Mouse (Mus musculus) spleen, postnatal 14 days (tissue): ENCODE measurements around the gene Trrap.

Source experiments
- DNase-seq, 2 experiments: peaks; one replicate each; pipeline ENCODE4 v3.0.0; 2021 to 2022; ENCODE audit warnings: low spot score in 2 of 2

Trrap gene

DNA sequence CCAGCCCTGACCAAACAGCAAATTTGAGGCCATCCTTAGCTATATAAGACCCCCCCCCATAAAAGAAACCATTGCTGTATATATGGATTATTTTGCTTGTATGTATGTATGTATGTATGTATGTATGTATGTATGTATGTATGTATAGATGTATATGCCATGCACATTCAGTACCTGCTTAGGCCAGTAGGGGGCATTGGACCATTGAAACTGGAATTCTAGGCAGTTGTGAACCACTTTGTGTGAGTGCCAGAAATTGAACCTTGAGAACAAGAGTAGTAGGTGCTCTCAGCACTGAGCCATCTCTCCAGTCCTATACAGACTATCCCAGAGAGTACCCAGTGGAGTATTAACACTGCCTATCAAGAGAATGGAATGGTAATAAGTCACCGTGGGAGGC lies 104.2 kb downstream of the Trrap start:
- DNase-seq = no peak

DNA sequence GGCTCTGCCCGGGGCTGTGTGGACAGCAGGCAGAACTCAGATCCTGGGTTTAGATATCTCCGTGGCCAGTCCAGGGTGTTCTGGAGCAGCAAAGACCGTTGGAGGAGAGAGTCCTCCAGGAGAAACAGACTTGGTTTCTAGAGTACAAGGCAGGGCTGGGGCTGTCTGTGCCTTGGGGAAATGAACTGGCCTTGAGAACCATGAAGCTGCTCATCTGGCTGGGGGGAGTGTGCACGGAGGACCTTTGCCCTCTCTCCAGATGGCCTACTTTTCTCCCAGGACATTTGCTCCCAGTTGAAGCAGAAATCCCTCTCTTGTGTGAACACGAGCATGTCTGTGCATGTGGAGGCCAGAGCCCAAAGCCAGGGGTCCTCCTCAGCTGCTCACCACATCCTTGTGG lies 104.8 kb downstream of the Trrap start:
- DNase-seq = no peak

DNA sequence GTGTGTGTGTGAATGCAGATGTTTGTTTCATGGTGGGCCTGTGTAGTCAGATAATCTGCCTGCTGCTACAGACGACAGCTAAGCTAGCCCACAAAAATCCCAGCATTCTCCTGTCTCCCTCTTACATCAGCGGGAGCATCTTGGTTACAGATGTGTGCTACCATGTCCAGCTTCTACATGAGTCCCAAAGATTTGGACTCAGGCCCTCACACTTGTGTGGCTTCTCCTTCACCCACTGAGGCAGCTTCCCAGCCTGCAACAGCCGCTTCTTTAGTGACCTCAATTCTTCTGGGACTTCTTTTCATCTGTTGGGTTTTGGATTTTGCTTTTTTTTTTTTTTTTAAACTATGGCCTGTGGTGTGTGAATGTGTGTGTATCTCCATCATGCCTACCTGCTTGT lies 105.3 kb downstream of the Trrap start:
- DNase-seq = no peak

DNA sequence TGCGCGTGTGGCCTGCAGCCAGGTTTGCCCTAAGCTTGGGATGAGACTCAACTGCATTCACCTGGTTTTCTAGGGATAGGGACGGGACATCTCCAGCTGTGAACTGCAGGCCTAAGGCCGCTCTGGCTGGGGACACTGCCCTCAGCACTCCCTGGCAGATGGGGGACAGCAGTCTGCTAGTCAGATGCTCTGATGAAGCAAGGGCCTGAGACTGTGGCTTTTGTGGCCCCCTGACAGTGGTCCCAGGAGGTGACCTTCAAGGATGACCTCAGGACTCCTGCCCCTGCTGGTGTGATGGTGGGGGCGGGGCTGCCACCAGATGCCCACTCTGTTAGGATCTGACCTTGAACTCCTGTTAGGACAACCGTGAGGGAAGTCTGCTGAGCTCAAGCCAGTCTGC lies 107.7 kb downstream of the Trrap start:
- DNase-seq = no peak

DNA sequence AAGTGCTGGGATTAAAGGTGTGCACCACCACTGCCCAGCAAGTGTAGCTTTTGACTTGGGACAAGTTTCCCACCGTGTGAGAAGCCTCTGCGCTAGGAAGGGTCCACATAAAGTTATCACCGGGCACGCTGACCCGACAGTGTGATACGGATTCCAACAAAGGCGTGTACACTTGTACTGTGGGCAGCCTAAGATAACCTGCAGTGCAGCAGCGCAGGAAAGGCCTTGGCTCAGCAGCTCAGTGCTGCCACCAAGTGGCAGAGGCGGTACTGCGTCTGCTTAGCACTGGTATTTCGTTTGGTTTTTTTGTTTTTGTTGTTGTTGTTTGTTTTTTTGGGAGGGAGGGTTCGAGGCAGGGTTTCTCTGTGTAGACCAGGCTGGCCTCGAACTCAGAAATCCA lies 108.4 kb downstream of the Trrap start:
- DNase-seq = peak in 1 of 2 experiments; percentile 55

DNA sequence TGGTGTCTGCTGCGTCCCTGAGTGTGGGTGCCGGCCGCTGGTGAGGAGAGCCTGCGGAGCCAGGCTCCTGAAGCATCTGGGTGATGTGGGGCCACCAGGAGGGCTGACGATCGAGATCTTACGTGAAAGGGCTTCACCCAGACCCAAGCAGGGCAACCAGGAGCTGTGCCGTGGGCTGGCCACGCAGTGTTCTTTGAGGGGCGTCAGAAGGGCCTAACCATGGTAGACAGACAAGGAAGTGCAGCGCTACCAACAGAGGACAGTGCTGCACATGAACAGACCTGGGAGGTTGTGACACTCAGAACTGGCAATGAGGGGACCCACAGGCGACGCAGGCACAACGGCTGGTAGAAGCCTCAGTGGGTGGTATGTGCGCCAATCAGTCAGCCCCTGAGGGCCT lies 109.5 kb downstream of the Trrap start:
- no peak for DNase-seq

DNA sequence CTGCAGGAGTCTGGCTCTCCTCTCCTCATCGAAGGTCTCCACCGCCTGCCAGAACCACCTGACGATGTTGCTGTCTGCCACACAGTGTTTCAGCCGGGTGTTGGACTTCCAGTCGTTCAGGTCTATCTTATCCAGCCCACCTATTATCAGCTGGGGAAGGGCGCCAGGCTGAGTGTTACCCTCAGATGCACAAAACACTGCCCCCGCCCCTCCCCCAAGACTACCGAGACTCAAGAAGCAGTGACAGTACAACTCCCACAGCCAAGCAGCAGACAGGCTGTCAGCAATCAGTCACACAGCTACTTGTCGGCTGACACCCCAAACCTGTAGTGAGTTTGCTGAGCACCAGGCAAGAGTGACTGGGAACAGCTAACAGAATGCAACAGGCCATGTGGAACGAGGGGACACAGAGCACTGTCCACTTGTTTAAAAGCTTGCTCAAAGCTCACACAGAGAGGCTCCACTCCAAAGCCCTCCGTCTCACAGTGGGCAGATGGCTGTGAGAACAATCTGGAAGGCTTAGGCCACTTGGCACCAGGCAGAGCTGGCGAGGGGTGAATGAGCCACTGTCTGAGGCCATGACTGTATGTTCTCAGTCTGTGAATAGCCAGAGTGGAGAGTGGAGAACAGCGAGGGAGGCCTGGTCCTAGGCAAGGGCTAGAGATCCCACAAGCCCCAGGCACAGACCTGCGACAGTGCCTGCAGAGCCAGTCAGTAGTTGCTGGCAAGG lies 114.3 kb downstream of the Trrap start:
- no peak for DNase-seq

DNA sequence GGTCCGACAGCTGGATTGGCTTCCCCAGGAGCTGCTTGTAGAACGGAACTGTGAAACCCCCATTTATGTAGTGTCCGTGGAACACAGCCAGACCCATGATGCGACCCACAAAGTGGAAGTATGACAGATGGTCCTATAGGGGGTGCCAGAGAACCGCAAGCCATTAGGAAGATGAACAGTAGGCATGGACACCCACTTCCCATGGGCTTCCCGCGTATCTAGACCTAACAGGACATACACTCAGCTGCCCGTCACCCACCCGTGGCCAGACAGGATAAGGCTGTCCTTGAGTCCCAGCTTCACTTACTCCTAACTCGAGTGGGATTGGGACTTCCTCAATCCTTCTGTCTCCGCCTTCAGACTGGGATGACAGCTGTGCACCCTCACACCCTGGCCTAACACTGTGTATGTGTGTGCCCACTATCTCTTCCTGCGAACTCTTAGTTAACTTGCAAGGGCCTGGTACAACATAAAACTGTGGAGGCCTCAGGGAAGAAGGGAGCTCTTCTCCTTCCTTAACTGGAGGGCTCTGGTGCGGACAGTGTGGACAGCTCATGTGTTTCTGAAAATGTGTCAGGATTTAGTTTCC lies 117.2 kb downstream of the Trrap start:
- no peak for DNase-seq

DNA sequence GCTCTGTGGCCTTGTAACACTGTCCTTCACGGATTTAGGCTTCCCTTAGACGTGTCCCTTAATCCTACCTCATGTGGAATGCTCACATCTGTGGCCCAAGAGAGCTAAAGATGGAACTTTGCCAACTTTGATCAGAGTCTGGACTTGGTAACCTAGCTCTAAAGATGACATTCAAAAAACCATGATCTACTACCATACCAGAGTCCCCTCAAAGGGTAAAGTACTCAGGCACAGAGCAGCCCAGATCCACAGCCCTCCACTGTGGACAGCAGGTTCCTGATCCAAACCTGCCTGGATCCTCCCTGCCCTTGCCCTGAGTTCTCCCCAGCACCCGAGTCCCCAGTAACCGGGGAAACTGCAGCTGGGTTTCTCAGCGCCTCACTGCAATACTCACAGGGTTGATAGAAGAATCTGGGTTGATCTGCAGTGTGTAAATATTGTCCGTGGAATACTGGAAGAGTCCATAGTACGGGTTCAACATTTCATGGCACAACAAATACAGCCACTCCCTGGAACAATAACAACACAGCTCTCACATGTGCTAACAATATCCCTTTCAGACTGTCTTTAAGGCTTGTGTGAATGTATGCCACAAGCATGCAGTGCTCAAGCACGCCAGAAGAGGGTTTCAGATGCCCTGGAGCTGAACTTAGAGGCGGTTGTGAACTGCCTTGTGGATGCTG lies 118.6 kb downstream of the Trrap start:
- DNase-seq = no peak

DNA sequence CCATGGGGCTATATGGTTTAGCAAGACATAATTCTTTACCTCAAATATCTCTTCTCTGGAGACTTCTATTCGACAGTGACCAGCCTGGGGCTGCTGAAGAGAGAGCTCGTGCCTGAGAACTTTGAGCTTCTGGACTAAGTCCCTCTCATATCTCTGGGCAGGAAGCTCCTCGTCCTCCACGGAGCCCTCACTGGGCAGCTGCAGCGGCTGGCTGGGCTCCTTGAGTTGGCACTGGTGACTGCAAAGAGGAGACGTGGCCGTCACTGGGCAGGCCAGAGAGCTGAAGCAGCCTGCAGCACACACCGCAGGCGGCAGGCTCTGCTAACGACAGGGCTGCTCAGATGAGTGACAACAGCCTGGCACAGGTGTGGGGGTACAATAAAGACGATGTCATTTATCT lies 123.7 kb downstream of the Trrap start:
- no peak for DNase-seq

DNA sequence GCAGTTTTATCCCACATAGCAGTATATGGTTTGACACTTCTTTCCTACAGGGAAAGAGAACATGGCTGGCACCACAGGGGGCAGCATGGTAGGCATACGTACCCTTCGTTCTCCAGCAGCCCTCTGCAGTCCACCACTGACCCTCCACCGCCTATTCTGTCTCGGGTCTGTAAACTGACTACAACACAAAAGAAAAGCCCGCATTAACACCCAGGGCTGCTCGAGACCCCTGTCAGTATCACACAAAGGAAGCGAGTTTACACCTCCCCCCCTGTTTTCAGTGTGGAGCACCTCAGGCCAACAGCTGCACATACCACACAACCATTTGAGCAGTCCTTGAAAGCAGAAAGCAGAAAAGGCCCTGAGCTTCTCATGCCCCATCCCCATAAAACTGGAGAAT lies 130.3 kb downstream of the Trrap start:
- no peak for DNase-seq

DNA sequence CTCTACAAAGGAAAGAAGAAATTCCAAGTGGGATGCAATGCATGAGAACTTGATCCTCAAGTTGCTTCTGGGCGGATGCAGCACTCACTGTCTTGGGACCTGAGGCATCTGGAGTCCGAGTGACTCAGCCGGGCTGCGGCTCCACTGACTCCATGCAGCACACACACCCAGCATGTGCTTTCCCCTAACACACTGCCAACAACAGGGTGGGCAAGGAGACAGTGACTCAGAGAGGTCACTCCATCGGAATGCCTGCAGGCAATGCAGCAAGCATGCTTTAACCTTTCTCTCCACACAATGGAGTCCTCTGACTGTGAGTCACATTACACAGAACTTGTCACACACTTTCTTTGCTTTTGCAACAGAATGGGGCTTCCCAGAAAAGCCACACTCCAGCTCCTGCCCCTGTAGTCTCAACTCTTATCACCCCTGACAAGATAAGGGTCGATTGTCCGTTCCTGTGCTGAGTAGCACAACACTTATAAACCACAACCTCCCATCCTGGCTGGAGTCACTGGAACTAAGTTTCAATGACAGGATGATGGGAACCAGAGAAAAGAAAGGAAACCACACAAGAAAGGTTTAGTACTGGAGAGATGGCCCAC lies 131.0 kb downstream of the Trrap start:
- DNase-seq = no peak

DNA sequence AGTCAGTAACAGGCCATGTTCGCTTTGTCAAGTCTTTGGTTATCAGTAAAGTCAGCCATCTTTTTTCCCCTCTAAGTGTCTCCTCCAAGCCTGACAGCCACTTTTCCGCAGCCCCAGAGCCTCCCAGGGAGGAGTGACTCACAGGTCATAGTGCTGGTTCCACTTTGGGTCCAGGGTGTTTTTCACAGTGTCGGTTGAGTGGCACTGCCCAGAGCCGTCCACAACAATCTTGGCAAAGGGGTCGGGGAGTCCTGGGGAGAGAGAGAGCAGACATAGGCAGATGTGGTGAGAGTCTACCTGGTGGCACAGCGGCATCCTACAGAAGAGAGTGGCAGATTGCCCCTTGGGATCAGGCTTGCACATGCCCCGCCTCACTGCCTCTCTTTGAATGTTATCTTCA lies 133.5 kb downstream of the Trrap start:
- DNase-seq = no peak

DNA sequence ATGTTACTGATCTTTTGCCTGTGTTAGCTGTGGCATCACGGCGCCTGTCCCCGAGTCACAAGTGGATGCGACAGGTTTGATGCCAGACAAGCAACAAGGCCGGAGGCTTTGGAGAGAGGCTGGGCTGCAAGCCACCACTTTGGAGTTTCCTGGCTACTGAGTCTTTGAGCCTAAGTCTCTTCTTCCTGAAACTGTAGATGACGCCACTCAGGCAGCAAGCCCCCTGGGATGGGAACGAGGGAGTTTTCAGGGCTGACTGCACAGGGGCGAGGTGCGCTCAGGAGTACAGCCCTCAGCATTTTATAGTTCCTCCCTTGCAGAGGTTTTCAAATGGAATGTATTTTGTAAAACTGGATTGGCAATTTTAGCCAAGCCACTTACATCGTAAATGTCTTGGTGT lies 134.3 kb downstream of the Trrap start:
- DNase-seq = no peak

DNA sequence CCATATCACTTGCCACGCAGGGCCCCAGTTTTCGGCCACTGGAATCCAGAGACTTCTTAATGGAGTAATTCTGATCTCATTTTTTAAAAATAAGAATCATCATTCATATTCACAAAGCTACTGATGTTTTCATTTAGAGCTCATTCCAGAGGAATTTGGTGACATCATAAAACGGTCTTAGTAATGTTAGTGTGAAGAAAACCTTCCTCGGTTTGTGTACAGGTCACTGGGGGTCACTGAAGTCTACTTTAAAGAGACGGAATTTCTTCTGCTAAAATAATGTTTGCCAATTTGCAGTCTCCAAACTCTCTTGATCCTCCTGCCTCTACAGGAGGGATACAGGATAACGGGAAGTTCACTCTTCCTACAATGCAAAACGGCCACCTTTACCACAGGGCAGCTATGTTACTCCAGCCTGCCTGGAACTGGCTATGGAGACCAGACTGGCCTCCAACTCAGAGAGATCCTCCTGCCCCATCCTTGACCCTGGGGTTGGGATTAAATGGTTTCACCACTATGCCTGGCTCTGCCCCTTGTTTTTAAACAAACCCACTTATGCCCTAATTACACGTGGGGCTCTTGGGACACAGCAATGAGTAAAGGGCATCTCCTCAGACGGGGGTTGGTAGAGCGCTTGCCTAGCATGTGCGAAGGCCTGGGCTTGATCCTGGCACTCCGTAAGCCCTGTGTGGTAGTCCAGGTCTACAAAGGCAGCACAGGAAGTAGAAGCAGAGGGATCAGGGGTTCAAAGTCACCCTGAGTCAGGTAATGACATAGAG lies 137.0 kb downstream of the Trrap start:
- no peak for DNase-seq

DNA sequence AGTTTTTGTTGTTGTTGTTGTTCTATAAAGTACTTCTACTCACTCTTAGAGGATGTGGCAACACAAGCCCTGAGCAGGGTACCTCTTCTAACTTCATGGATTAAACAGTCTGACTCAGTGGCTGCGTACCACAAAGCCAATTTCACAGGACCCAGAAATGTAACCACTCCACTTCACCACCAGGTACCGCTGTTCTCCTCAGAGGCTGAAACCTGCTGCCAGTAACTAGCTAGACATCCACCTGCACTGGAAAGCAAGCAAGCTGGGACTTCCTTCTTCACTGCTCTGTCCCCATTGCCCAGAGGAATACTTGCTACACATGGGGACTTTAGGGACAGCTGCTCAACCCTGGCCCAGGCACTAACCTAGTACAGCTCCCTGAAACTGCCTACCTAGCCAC lies 140.1 kb downstream of the Trrap start:
- no peak for DNase-seq
